Mouse (Mus musculus) regulatory T cell (primary cell): Measurements from ENCODE around the gene Pgap1.

Source experiments
- in situ Hi-C: fragments of 300-600 bp; cut with MboI, MseI; formaldehyde crosslinking; loops from one replicate; pipeline ENCODE4 v1.15.1; 2025; ENCODE audit warnings: high pct_unique_total_duplicates

The Pgap1 gene

GRCm38 (mm10) chr1:54557301-54558229, at the start of gene Pgap1:
Gene Pgap1 (minus strand): TSS chr1:54557684.
- in situ Hi-C loops: no loop called here

GRCm38 (mm10) chr1:54606936-54607335, 49.5 kb upstream of the Pgap1 start:
- in situ Hi-C loops: no loop called here

GRCm38 (mm10) chr1:54601692-54602091, 44.2 kb upstream of the Pgap1 start:
- in situ Hi-C loops: no loop called here

GRCm38 (mm10) chr1:54600275-54600674, 42.8 kb upstream of the Pgap1 start:
- in situ Hi-C loops: no loop called here

- in situ Hi-C loops: no loop called here
These were observed 40.2 kb upstream of the Pgap1 start for GRCm38 (mm10) chr1:54597594-54598217.

- in situ Hi-C loops: no loop called here
These were observed 38.7 kb upstream of the Pgap1 start for GRCm38 (mm10) chr1:54596151-54596550.

GRCm38 (mm10) chr1:54587076-54587475, 29.6 kb upstream of the Pgap1 start:
- in situ Hi-C loops: no loop called here

GRCm38 (mm10) chr1:54585971-54586555, 28.6 kb upstream of the Pgap1 start:
- in situ Hi-C loops: no loop called here

- in situ Hi-C loops: no loop called here
These were observed 27.9 kb upstream of the Pgap1 start for GRCm38 (mm10) chr1:54585278-54585846.

- in situ Hi-C loops: no loop called here
These were observed 27.2 kb upstream of the Pgap1 start for GRCm38 (mm10) chr1:54584588-54585277.

- in situ Hi-C loops: no loop called here
These were observed 21.1 kb upstream of the Pgap1 start for GRCm38 (mm10) chr1:54578358-54579184.

- in situ Hi-C loops: no loop called here
These were observed 11.6 kb upstream of the Pgap1 start for GRCm38 (mm10) chr1:54569102-54569501.

- in situ Hi-C loops: no loop called here
These were observed 6.4 kb upstream of the Pgap1 start for GRCm38 (mm10) chr1:54563923-54564322.

GRCm38 (mm10) chr1:54556586-54557221, 780 bp downstream of the Pgap1 start:
- in situ Hi-C loops: no loop called here

GRCm38 (mm10) chr1:54555364-54556140, 1.9 kb downstream of the Pgap1 start:
- in situ Hi-C loops: no loop called here

- in situ Hi-C loops: no loop called here
These were observed 4.9 kb downstream of the Pgap1 start for GRCm38 (mm10) chr1:54552621-54553020.

- in situ Hi-C loops: no loop called here
These were observed 12.3 kb downstream of the Pgap1 start for GRCm38 (mm10) chr1:54545200-54545599.

GRCm38 (mm10) chr1:54542920-54543319, 14.6 kb downstream of the Pgap1 start:
- in situ Hi-C loops: no loop called here

- in situ Hi-C loops: no loop called here
These were observed 26.3 kb downstream of the Pgap1 start for GRCm38 (mm10) chr1:54531170-54531569.
